Comparison of ENCODE assay signal across 8 mouse cellular contexts in genomic region chr2:131509671-131510313, GRCm38 (mm10). TPM values are rescaled to one million over a fixed set of nuclear protein-coding genes. Genes with fewer than 3 reads are reported as not detected.
DNase-seq lines count a peak whose midpoint lies in the region; ATAC-seq and TF ChIP-seq lines count a peak whose summit lies in the region.

No protein-coding gene starts in this region.

- H3K4me3 ChIP-seq in embryonic facial prominence, embryonic 15.5 days (replicated peaks), result peak overlapping the region; percentile 26
- H3K4me3 ChIP-seq in heart, embryonic 11.5 days (ENCODE audit: low read depth, low read length), result peak overlapping the region; percentile 32
- peak overlapping the region; percentile 23 for H3K4me3 ChIP-seq in liver, embryonic 13.5 days (replicated peaks)
- H3K4me3 ChIP-seq in myocyte, result no peak overlapping the region

- peak; percentile 46 for DNase-seq in adrenal gland, postnatal 25 days
- peak; percentile 61 for DNase-seq in kidney, adult 9 months
- DNase-seq in liver, embryonic 13.5 days, result peak; percentile 43
- peak; percentile 69 for DNase-seq in telencephalon, adult 2 months (ENCODE audit: low read depth, low spot score)

- H3K36me3 ChIP-seq in embryonic facial prominence, embryonic 15.5 days, result no peaks in the 10 kb centered on the region
- no peaks in the 10 kb centered on the region for H3K36me3 ChIP-seq in heart, embryonic 11.5 days (ENCODE audit: control insufficient read depth, insufficient read depth, low read length)
- H3K36me3 ChIP-seq in liver, embryonic 13.5 days, result peaks cover 32% of the 10 kb centered on the region
- H3K36me3 ChIP-seq in myocyte (ENCODE audit: control insufficient read depth, insufficient read depth), result no peaks in the 10 kb centered on the region

- ATAC-seq in CD4-positive, CD25-positive, alpha-beta regulatory T cell, adult 4 months, result peak; percentile 88
- peak; percentile 53 for ATAC-seq in embryonic facial prominence, embryonic 15.5 days (ENCODE audit: insufficient number of reproducible peaks, low FRiP score, low TSS enrichment, low read depth)
- ATAC-seq in heart, embryonic 11.5 days (replicated peaks; ENCODE audit: insufficient number of reproducible peaks, low FRiP score, low TSS enrichment), result 0 out of 2 replicates have a peak, but pooled peaks have one; percentile 5
- ATAC-seq in liver, embryonic 13.5 days (ENCODE audit: low read depth), result peak; percentile 47

- no peaks in the 10 kb centered on the region for H3K79me2 ChIP-seq in myocyte (ENCODE audit: control insufficient read depth, insufficient read depth)

- no peaks in the 10 kb centered on the region for H3K27me3 ChIP-seq in embryonic facial prominence, embryonic 15.5 days
- no peaks in the 10 kb centered on the region for H3K27me3 ChIP-seq in heart, embryonic 11.5 days (ENCODE audit: control insufficient read depth, insufficient read depth, low read length)
- H3K27me3 ChIP-seq in liver, embryonic 13.5 days, result no peaks in the 10 kb centered on the region
- no peaks in the 10 kb centered on the region for H3K27me3 ChIP-seq in myocyte (ENCODE audit: control insufficient read depth, insufficient read depth, insufficient read length)

- H3K9ac ChIP-seq in embryonic facial prominence, embryonic 15.5 days, result no peak overlapping the region
- H3K9ac ChIP-seq in heart, embryonic 11.5 days (ENCODE audit: low read depth, low read length), result peak overlapping the region; percentile 74
- H3K9ac ChIP-seq in liver, embryonic 13.5 days, result peak overlapping the region; percentile 2; the same call in 1 of the 2 replicates

- TF ChIP-seq POLR2A in myocyte (IDR thresholded peaks at IDR 0.05; ENCODE audit: insufficient read length, low read depth), result no peak

- H3K4me2 ChIP-seq in embryonic facial prominence, embryonic 15.5 days (replicated peaks), result peak overlapping the region; percentile 53
- H3K4me2 ChIP-seq in heart, embryonic 11.5 days, result peak overlapping the region; percentile 67
- peak overlapping the region; percentile 55 for H3K4me2 ChIP-seq in liver, embryonic 13.5 days
- H3K4me2 ChIP-seq in myocyte (ENCODE audit: low read depth), result peak overlapping the region; percentile 13

- no peak overlapping the region for H3ac ChIP-seq in myocyte (ENCODE audit: control insufficient read depth, insufficient read length)

- H3K27ac ChIP-seq in embryonic facial prominence, embryonic 15.5 days (replicated peaks), result peak overlapping the region; percentile 71; the same call in 1 of the 2 replicates
- H3K27ac ChIP-seq in heart, embryonic 11.5 days (ENCODE audit: low read depth, low read length), result peak overlapping the region; percentile 46; the same call in 1 of the 2 replicates
- peak overlapping the region; percentile 40; the same call in 1 of the 2 replicates for H3K27ac ChIP-seq in liver, embryonic 13.5 days

- WGBS in embryonic facial prominence, embryonic 15.5 days, result 12% methylated on average over 17 of the region's 17 CpGs
- 13% methylated on average over 17 of the region's 17 CpGs for WGBS in heart, embryonic 11.5 days (ENCODE audit: insufficient replicate concordance)
- WGBS in liver, embryonic 13.5 days (ENCODE audit: insufficient replicate concordance), result 17% methylated on average over 17 of the region's 17 CpGs

- no peaks in the 10 kb centered on the region for H3K9me3 ChIP-seq in embryonic facial prominence, embryonic 15.5 days (replicated peaks)
- H3K9me3 ChIP-seq in heart, embryonic 11.5 days (replicated peaks; ENCODE audit: control insufficient read depth, low read length), result no peaks in the 10 kb centered on the region
- H3K9me3 ChIP-seq in liver, embryonic 13.5 days (replicated peaks), result no peaks in the 10 kb centered on the region

- H3K4me1 ChIP-seq in embryonic facial prominence, embryonic 15.5 days, result peaks cover 60% of the 10 kb centered on the region
- H3K4me1 ChIP-seq in heart, embryonic 11.5 days (ENCODE audit: control insufficient read depth, insufficient read depth, low read length), result peaks cover 39% of the 10 kb centered on the region
- peaks cover 92% of the 10 kb centered on the region for H3K4me1 ChIP-seq in liver, embryonic 13.5 days (replicated peaks)

TF ChIP-seq in myocyte, 11 proteins besides CTCF, POLR2A, EP300 and RAD21:
- TF ChIP-seq REST (IDR thresholded peaks at IDR 0.05; ENCODE audit: insufficient read depth, insufficient read length) (no peak), MYOD1 (IDR thresholded peaks at IDR 0.05; ENCODE audit: control insufficient read depth in 1 of 3, insufficient read length in 2 of 3, low read depth in 2 of 3) (peak in 1 of 3 experiments; percentile 88), CEBPB (IDR thresholded peaks at IDR 0.05; ENCODE audit: insufficient read depth, poor library complexity, severe bottlenecking) (no peak), MYOG (IDR thresholded peaks at IDR 0.05; ENCODE audit: control insufficient read depth in 1 of 3, insufficient read depth in 1 of 3, insufficient read length in 2 of 3, low read depth in 2 of 3) (peak in 1 of 3 experiments; percentile 33)

RNA-seq across cellular contexts. Expression of gene Smox, which starts 18.5 kb away (rescaled TPM):
- 10 to 100 TPM; 11.7 to 15.3 TPM for polyA plus RNA-seq in CD4-positive, CD25-positive, alpha-beta regulatory T cell, adult 4 months (2017; shearing (Covaris generic))
- total RNA-seq in adrenal gland, postnatal 25 days (2021), result 24.9 and 25.2 TPM in 2 replicates
- polyA plus RNA-seq in embryonic facial prominence, embryonic 15.5 days (2015; fragmentation: Nextera tagmentation; extraction: Ambion mirVana), result 59.9 and 62.6 TPM in 2 replicates
- polyA plus RNA-seq in heart, embryonic 11.5 days (2014; fragmentation: Nextera tagmentation; extraction: Ambion mirVana), result 16.5 and 19.7 TPM in 2 replicates
- polyA plus RNA-seq in liver, embryonic 13.5 days (2015; fragmentation: Nextera tagmentation; extraction: Ambion mirVana), result 109 and 113 TPM in 2 replicates
- 27.1 TPM for polyA plus RNA-seq in myocyte (2012; fragmentation: generic; extraction: Trizol)

RNA-seq across cellular contexts. Expression of gene Adra1d, which starts 52.3 kb away (rescaled TPM):
- polyA plus RNA-seq in CD4-positive, CD25-positive, alpha-beta regulatory T cell, adult 4 months (2017; shearing (Covaris generic)), result not detected
- total RNA-seq in adrenal gland, postnatal 25 days (2021), result 19.2 and 36.8 TPM in 2 replicates
- polyA plus RNA-seq in embryonic facial prominence, embryonic 15.5 days (2015; fragmentation: Nextera tagmentation; extraction: Ambion mirVana), result 1.4 and 2.7 TPM in 2 replicates
- polyA plus RNA-seq in heart, embryonic 11.5 days (2014; fragmentation: Nextera tagmentation; extraction: Ambion mirVana), result 0.34 and 0.50 TPM in 2 replicates
- 0.40 and 0.53 TPM in 2 replicates for polyA plus RNA-seq in liver, embryonic 13.5 days (2015; fragmentation: Nextera tagmentation; extraction: Ambion mirVana)
- polyA plus RNA-seq in myocyte (2012; fragmentation: generic; extraction: Trizol), result 1.4 TPM

Comparison
In these comparisons a context has a peak if more than half of its experiments do, and no peak if none do; other contexts are left out.
1. ATAC-seq: peak in every context shown above with its lines; median percentile 88 in CD4-positive, CD25-positive, alpha-beta regulatory T cell, adult 4 months; 53 in embryonic facial prominence, embryonic 15.5 days; 47 in liver, embryonic 13.5 days; 5 in heart, embryonic 11.5 days.
2. H3K4me2 ChIP-seq: peak in every context shown above with its lines; median percentile 67 in heart, embryonic 11.5 days; 55 in liver, embryonic 13.5 days; 53 in embryonic facial prominence, embryonic 15.5 days; 13 in myocyte.